Mouse (Mus musculus) forebrain, embryonic 10.5 days (tissue): ENCODE results near the gene Ccdc187. TPM values are rescaled to one million over a fixed set of nuclear protein-coding genes. Genes with fewer than 3 reads are reported as not detected.

Source experiments
- DNase-seq: peaks from one replicate; pipeline ENCODE4 v3.0.0-alpha.2; 2017; ENCODE audit warnings: low spot score; ENCODE audit errors: extremely low spot score
- H3K27ac ChIP-seq: fragments of 300-500 bp; sonication (generic); 2 replicates; pipeline ENCODE4 v1.5.1; 2016; ENCODE audit warnings: mild to moderate bottlenecking
- H3K27me3 ChIP-seq: fragments of 300-500 bp; sonication (generic); 2 replicates; pipeline ENCODE4 v1.6.1; 2016; ENCODE audit warnings: mild to moderate bottlenecking; ENCODE audit not compliant: poor library complexity, severe bottlenecking
- H3K36me3 ChIP-seq: fragments of 300-500 bp; sonication (generic); replicated peaks from 2 replicates; pipeline ENCODE4 v1.6.1; 2016; ENCODE audit warnings: mild to moderate bottlenecking, moderate library complexity
- H3K4me1 ChIP-seq: fragments of 300-500 bp; sonication (generic); 2 replicates; pipeline ENCODE4 v1.6.1; 2016
- H3K4me3 ChIP-seq: fragments of 300-500 bp; sonication (generic); 2 replicates; pipeline ENCODE4 v1.5.1; 2016; ENCODE audit warnings: mild to moderate bottlenecking, moderate library complexity
- H3K9me3 ChIP-seq: fragments of 300-500 bp; sonication (generic); 2 replicates; pipeline ENCODE4 v1.6.1; 2016; ENCODE audit warnings: mild to moderate bottlenecking, moderate library complexity
- WGBS: fragments of 180-500 bp; shearing (Covaris S2); methylation state at CpG from one replicate; pipeline ENCODE4 v1.1.7; 2016; 5-methylcytosine and 5-hydroxymethylcytosine counted together
- polyA plus RNA-seq: library from polyadenylated mRNA; unstranded; fragments of >200 nt; fragmentation: Nextera tagmentation; extraction: Ambion mirVana; gene quantifications from 2 replicates; pipeline ENCODE4 v1.2.1, GENCODE M21; 2016

Ccdc187 gene
- polyA plus RNA-seq, 1 experiment from 2014 or later: 0.07 TPM

DNA sequence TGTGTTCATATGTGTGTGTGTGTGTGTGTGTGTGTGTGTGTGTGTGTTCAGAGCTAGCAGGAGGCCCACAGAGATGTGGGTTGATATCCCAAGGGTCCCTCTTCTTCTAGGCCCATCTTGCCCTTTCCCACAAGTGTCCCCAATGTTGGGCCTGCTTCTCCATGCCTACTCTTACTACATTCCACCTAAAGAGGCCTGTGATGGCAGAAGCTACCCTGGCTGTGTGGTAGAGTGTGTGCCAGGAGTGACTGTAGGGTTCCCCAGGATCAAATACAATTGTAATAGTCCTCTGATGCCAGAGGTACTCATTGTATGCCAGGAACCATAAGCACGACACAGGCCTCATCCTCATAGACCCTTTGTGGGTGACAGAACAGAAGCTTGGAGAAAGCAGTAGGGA, 19.0 kb upstream of the Ccdc187 start:
- 91% methylated on average over 1 of the region's 1 CpGs for WGBS
- no peak for DNase-seq
- Histone ChIP-seq H3K4me1 (peaks cover 75% of the 10 kb centered on the region), H3K9me3 (no peaks in the 10 kb centered on the region), H3K4me3 (no peak overlapping the region), H3K36me3 (peaks cover 16% of the 10 kb centered on the region), H3K27ac (peak overlapping the region; percentile 41), H3K27me3 (no peaks in the 10 kb centered on the region)

- Histone ChIP-seq H3K27me3 (no peaks in the 10 kb centered on the region), H3K9me3 (no peaks in the 10 kb centered on the region), H3K27ac (0 out of 2 replicates have a peak overlapping the region, but pooled peaks have one; percentile 41), H3K4me3 (no peak overlapping the region), H3K4me1 (peaks cover 70% of the 10 kb centered on the region), H3K36me3 (peaks cover 10% of the 10 kb centered on the region)
- DNase-seq: no peak
- WGBS: 68% methylated on average over 2 of the region's 2 CpGs
Measured at GRCm38 (mm10) chr2:26312812-26313211, 18.5 kb upstream of the Ccdc187 start.

GRCm38 (mm10) chr2:26311936-26312335, 17.6 kb upstream of the Ccdc187 start:
- peaks cover 61% of the 10 kb centered on the region for H3K4me1 ChIP-seq
- H3K27ac ChIP-seq: no peak overlapping the region
- no peak for DNase-seq
- 74% methylated on average over 5 of the region's 5 CpGs for WGBS
- 0 out of 2 replicates have a peak, but pooled peaks cover 1% of the 10 kb centered on the region for H3K36me3 ChIP-seq
- no peaks in the 10 kb centered on the region for H3K9me3 ChIP-seq
- H3K27me3 ChIP-seq: no peaks in the 10 kb centered on the region
- H3K4me3 ChIP-seq: no peak overlapping the region

- DNase-seq: peak; percentile 48
- H3K4me1 ChIP-seq: peaks cover 40% of the 10 kb centered on the region
- H3K4me3 ChIP-seq: no peak overlapping the region
- H3K36me3 ChIP-seq: no peaks in the 10 kb centered on the region
- H3K27ac ChIP-seq: peak overlapping the region; percentile 82
- 27% methylated on average over 10 of the region's 10 CpGs for WGBS
- no peaks in the 10 kb centered on the region for H3K27me3 ChIP-seq
- no peaks in the 10 kb centered on the region for H3K9me3 ChIP-seq
Measured at GRCm38 (mm10) chr2:26309739-26310138, 15.4 kb upstream of the Ccdc187 start.

- DNase-seq: no peak
- peaks cover 23% of the 10 kb centered on the region for H3K4me1 ChIP-seq
- H3K27ac ChIP-seq: no peak overlapping the region
- H3K27me3 ChIP-seq: no peaks in the 10 kb centered on the region
- no peaks in the 10 kb centered on the region for H3K36me3 ChIP-seq
- H3K4me3 ChIP-seq: no peak overlapping the region
- H3K9me3 ChIP-seq: no peaks in the 10 kb centered on the region
- WGBS: 92% methylated on average over 3 of the region's 3 CpGs
Measured at GRCm38 (mm10) chr2:26306702-26307101, 12.3 kb upstream of the Ccdc187 start.

DNA sequence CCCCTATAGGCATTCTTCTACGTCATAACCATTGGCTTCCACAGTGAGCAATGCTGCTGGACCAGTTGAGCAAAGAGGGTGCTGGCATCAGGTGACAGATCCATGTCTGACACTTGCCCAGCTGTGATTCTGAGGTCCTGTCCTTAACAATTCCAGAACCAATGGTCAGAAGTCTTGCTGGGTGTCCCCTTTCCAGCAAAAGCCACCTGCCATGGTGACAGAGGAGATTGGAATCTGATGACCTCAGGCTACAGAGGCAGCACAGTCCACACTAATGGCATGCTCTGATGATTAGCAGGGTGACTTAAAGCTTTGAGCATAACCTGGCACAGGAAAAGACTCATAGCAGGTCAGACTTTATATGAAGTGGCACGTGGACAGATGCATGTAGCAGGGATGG, 11.2 kb upstream of the Ccdc187 start:
- DNase-seq: no peak
- Histone ChIP-seq H3K27ac (no peak overlapping the region), H3K36me3 (no peaks in the 10 kb centered on the region), H3K27me3 (peaks cover under 1% of the 10 kb centered on the region), H3K9me3 (no peaks in the 10 kb centered on the region), H3K4me1 (peaks cover 26% of the 10 kb centered on the region), H3K4me3 (no peak overlapping the region)
- 80% methylated on average over 2 of the region's 2 CpGs for WGBS

- no peak overlapping the region for H3K4me3 ChIP-seq
- no peak overlapping the region for H3K27ac ChIP-seq
- H3K36me3 ChIP-seq: no peaks in the 10 kb centered on the region
- H3K4me1 ChIP-seq: peaks cover 26% of the 10 kb centered on the region
- DNase-seq: no peak
- H3K27me3 ChIP-seq: peaks cover 9% of the 10 kb centered on the region
- WGBS: 71% methylated on average over 1 of the region's 1 CpGs
- H3K9me3 ChIP-seq: no peaks in the 10 kb centered on the region
Measured at GRCm38 (mm10) chr2:26304711-26305110, 10.4 kb upstream of the Ccdc187 start.

DNA sequence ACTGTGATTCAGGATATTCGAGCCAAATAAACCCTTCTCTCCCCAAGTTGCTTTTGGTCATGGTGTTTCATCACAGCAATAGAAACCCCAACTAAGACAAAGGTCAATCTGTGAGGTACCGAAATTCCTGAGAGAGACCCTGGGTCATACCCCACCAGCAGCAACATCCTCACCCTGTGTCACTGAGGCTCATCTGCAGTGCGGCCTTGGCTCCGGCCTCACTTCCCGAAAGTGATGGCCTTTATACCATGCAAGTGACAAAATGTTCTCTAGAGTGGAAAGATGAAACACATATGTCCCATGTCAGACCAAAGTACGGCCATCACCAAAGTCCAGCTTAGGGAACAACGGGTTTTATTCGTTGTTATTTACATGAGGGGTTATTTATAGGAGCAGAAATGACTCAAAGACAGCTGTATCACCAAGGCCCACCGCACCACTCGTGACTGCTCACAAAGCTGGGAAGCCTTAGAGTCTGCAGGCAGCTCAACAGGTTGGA, 7.7 kb upstream of the Ccdc187 start:
- H3K4me3 ChIP-seq: no peak overlapping the region
- DNase-seq: no peak
- H3K27me3 ChIP-seq: peaks cover 34% of the 10 kb centered on the region
- H3K4me1 ChIP-seq: peaks cover 40% of the 10 kb centered on the region
- H3K27ac ChIP-seq: no peak overlapping the region
- no peaks in the 10 kb centered on the region for H3K9me3 ChIP-seq
- 90% methylated on average over 10 of the region's 10 CpGs for WGBS
- no peaks in the 10 kb centered on the region for H3K36me3 ChIP-seq

DNA sequence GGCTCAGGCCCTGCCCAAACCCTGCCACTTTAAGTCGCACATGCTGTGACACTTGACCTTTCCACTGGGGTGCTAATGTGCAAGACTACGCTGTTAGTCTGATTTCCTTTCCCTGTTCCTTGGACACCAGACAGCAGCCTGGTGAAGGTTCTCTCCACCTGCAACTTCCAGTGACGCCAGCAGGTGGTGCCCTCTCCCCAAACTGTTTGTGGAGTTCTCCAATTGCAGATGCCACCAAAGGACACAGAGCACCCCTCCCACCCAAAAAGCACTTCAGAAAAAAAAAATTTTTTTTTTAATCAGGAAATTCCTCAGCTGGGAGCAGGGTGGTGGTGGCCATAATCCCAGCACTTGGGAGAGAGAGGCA, 6.4 kb upstream of the Ccdc187 start:
- Histone ChIP-seq H3K4me1 (peaks cover 47% of the 10 kb centered on the region), H3K4me3 (no peak overlapping the region), H3K27me3 (peaks cover 37% of the 10 kb centered on the region), H3K36me3 (no peaks in the 10 kb centered on the region), H3K27ac (0 out of 2 replicates have a peak overlapping the region, but pooled peaks have one; percentile 71), H3K9me3 (no peaks in the 10 kb centered on the region)
- WGBS: 3% methylated on average over 3 of the region's 3 CpGs
- DNase-seq: peak; percentile 82

GRCm38 (mm10) chr2:26300161-26300807, 5.9 kb upstream of the Ccdc187 start:
- DNase-seq: no peak
- Histone ChIP-seq H3K36me3 (no peaks in the 10 kb centered on the region), H3K4me3 (no peak overlapping the region), H3K4me1 (peaks cover 47% of the 10 kb centered on the region), H3K9me3 (no peaks in the 10 kb centered on the region), H3K27me3 (peaks cover 37% of the 10 kb centered on the region), H3K27ac (peak overlapping the region; percentile 71)
- 44% methylated on average over 5 of the region's 5 CpGs for WGBS

DNA sequence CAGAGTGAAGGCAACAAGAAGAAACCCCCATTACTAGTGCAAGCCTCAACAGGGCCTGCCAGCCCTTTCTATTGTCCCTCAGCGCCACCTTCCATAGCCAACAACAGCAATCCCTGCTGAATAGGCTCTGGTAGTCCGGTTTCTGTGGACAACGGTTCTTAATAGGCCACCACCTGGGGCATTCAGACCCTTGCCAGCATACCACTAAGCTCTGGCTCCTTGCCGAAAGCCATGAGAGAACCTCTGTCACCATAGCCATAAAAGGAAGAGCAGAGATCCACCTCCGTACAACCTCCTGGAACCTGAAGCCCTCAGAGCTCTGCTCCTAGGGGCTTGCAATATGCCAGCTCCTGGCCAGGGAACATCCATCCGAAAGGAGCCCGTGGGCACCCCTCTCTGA, 5.0 kb upstream of the Ccdc187 start:
- H3K9me3 ChIP-seq: no peaks in the 10 kb centered on the region
- peaks cover 47% of the 10 kb centered on the region for H3K4me1 ChIP-seq
- H3K36me3 ChIP-seq: no peaks in the 10 kb centered on the region
- WGBS: 24% methylated on average over 7 of the region's 7 CpGs
- peak overlapping the region; percentile 71 for H3K27ac ChIP-seq
- H3K4me3 ChIP-seq: peak overlapping the region; percentile 17; the same call in 1 of the 2 replicates
- H3K27me3 ChIP-seq: peaks cover 37% of the 10 kb centered on the region
- no peak for DNase-seq

- H3K9me3 ChIP-seq: no peaks in the 10 kb centered on the region
- no peaks in the 10 kb centered on the region for H3K36me3 ChIP-seq
- 7% methylated on average over 4 of the region's 4 CpGs for WGBS
- peaks cover 47% of the 10 kb centered on the region for H3K4me1 ChIP-seq
- DNase-seq: no peak
- H3K27ac ChIP-seq: peak overlapping the region; percentile 71
- H3K27me3 ChIP-seq: peaks cover 37% of the 10 kb centered on the region
- peak overlapping the region; percentile 17; the same call in 1 of the 2 replicates for H3K4me3 ChIP-seq
Measured at GRCm38 (mm10) chr2:26298856-26299230, 4.5 kb upstream of the Ccdc187 start.

- Histone ChIP-seq H3K27ac (peak overlapping the region; percentile 71), H3K9me3 (no peaks in the 10 kb centered on the region), H3K36me3 (no peaks in the 10 kb centered on the region), H3K4me1 (peaks cover 47% of the 10 kb centered on the region), H3K4me3 (peak overlapping the region; percentile 17; the same call in 1 of the 2 replicates), H3K27me3 (peaks cover 37% of the 10 kb centered on the region)
- WGBS: 8% methylated on average over 10 of the region's 10 CpGs
- peak; percentile 40 for DNase-seq
Measured at GRCm38 (mm10) chr2:26298208-26298855, 4.0 kb upstream of the Ccdc187 start.
